Mouse (Mus musculus): Measurements from ENCODE around the gene Ncbp3.

DNA sequence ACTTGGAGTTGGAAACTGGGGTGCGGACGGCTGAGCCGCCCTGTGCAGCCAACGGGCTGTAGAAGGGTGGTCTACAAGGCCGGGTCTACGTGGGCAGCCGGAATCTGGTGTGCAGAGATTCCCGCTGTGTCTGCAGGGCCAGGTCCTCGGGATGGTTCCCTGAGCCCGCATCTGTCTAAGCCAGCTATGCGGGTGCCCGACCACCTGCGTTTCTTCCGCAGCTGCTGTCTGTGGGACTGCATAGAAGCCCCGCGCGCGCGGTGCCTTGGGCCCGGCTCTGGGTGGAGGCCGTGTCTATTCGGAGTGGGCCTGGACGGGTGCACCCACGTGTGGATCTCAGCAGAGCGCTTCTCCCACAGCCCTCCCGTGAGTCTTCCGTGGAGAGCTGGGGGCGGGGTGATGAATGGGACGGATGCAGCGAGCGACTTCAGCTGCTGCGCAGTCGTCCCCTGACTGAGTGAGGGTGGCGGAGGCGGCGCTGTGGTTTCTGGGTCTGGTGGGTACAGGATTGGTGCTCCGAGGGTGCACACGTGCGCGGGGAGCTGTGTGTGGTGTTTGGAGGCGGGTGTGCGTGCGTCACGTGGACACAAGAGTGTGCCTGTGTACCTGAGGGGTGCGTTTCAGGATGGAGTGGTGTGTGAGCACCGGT, 28.3 kb upstream of the Ncbp3 start:
- TF ChIP-seq ZNF384 (IDR thresholded peaks at IDR 0.05; ENCODE audit: low read depth, low read length) (no peak), ZC3H11A (IDR thresholded peaks at IDR 0.05; ENCODE audit: borderline replicate concordance, low read depth, low read length) (no peak)

Data from ES-E14 (cell line).